Mouse (Mus musculus) thymus, postnatal 36 days (tissue): ENCODE data around the gene Polr2b.

Experiments used
- DNase-seq, 2 experiments: peaks; one replicate each; pipeline ENCODE4 v3.0.0; 2022; ENCODE audit warnings: mixed read lengths in 2 of 2

The Polr2b gene

GRCm38 (mm10) chr5:77390272-77390671, 80.3 kb downstream of the Polr2b start:
- no peak for DNase-seq

- DNase-seq: no peak
These were observed 83.2 kb downstream of the Polr2b start for GRCm38 (mm10) chr5:77393094-77393619.

GRCm38 (mm10) chr5:77393990-77394618, 84.2 kb downstream of the Polr2b start:
- no peak for DNase-seq

GRCm38 (mm10) chr5:77398285-77399057, 88.5 kb downstream of the Polr2b start:
- DNase-seq: no peak
